Mouse (Mus musculus): ENCODE measurements at regions not wholly inside any gene's neighbourhood (a gene's known extent, or its start where the extent isn't known, plus 50 kb on each side); places are given as distances from the start of the nearest gene placed in this dataset.

DNA sequence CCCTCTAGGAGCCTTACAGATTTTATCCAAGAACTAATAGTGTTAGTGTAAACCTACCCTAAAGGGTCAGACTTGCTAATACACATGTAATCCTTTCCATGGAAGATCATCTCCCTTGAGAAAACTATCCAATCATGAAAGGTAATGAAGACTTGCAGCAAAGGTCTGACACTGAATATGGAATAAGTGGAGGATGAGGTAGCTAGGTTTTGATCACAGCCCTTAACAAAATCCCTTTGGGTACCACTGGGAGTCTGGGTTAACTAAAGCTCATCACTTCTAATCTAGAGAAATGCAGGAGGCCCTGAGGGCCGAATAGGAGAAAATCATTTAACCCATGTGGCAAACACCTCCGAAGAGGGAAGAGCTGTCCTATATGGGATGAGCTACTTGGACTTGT, 221.6 kb downstream of the Prr30 start:
- TF ChIP-seq CTCF (IDR thresholded peaks at IDR 0.05): no peak
- TF ChIP-seq POLR2A (IDR thresholded peaks at IDR 0.05; ENCODE audit: insufficient read depth, low read depth, low read length): no peak

Measured in heart, adult 2 months (tissue).